Mouse (Mus musculus) retina, postnatal 7 days (tissue): ENCODE measurements around the gene Sap25.
A peak's percentile ranks its signal among the peaks of the same experiment; 100 is the strongest.

ENCODE experiments used
- DNase-seq: peaks from one replicate; pipeline ENCODE4 v3.0.0-alpha.2; 2012; ENCODE audit warnings: low read depth, low spot score

Sap25 gene

GRCm38 (mm10) chr5:137660064-137660688, 19.0 kb downstream of the Sap25 start:
- no peak for DNase-seq

DNA sequence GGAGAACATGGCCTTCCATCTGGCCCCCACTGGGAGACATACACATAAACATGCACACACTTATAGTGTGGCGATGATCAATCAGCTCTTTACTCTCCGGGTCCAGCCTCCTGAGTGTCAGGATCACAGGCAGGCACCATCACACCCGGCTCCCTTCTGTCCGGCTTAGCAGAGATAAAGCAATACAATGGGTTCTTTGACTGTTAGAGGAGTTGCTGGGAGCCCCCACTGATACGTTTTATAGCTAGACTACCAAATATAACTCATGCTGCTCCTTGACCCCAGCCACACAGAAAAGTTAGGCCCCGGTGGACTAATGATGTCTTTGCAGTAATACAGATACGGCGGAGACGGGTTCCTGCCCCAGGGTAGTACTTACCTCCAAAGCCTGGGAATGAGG, 21.9 kb downstream of the Sap25 start:
- no peak for DNase-seq

GRCm38 (mm10) chr5:137668971-137669370, 27.8 kb downstream of the Sap25 start:
- no peak for DNase-seq

DNA sequence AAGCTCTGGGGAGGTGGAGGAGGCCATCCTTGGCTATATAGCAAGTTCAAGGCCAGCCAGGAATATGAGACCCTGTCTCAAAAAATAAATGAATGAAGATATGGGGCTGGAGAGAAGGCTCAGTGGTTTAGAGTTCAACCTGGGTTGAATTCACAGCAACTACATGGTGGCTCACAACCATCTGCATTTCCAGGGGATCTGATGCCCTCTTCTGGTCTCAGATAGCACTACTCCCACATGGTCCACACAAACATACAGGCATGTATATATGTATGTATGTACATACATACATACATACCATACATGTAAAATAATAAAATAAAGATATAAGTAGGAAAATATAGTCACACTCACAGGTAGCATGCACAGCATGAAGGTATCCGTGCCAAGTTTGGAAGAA, 29.1 kb downstream of the Sap25 start:
- no peak for DNase-seq

DNA sequence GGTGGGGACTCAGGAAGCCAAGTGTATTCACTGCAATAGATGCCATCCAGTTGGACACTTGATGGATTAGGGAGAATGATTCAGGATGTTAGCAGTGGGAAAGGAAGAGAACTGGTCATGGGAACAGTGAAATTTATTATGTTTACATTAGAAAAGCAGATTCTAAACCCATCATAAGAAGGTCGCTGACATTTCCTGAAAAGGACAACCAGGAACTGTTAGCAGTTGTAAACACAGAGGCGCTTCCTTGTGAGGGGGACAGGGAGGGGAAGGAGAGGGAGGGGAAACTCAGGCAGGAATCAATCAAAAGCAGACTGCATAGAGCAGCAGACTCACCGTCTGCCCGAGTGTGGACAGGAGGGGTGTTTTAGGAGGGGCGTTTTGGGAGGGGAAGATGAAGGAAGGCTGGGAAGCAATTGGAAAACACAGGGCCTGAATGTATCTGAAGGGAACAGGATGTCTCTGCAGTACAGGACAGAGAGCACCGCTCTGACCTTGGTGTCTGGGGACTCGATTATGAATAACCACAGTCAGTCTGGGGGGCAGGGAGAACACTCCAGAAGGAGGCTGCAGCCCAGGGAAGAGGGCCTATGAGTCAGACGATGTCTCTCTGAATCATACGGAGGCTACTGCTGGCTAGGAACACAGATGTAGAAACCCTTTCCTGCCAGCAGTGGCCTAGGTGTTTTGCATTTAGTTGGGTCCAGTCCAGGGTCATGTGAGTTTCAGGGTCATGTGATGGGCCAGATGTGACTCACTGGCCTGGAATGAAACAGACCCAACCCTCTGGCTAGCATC, 30.5 kb downstream of the Sap25 start:
- no peak for DNase-seq

GRCm38 (mm10) chr5:137672361-137672760, 31.2 kb downstream of the Sap25 start:
- no peak for DNase-seq

GRCm38 (mm10) chr5:137673015-137673414, 31.9 kb downstream of the Sap25 start:
- DNase-seq = no peak

GRCm38 (mm10) chr5:137674786-137675185, 33.7 kb downstream of the Sap25 start:
- no peak for DNase-seq

DNA sequence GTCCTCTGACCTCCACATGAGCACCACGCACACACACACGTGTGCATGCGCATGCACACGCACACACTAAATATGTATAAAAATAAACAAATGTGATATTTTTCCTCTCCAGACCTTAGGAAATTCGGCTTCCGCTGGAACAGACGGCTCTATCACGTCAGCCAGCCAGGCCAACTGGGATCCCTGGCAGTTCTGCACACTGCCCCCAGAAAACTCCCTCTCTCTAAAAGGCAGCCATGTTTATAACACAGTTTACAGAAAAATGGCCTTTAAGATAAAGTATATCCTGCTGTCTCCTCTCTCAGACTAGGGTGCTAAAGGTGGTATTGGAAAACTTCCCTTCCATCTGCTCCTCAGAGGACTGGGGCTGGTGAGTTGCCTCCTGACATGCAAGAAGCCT, 36.7 kb downstream of the Sap25 start:
- no peak for DNase-seq

- no peak for DNase-seq
Observed at GRCm38 (mm10) chr5:137678736-137679135, 37.6 kb downstream of the Sap25 start.

GRCm38 (mm10) chr5:137679726-137680125, 38.6 kb downstream of the Sap25 start:
- DNase-seq = no peak

DNA sequence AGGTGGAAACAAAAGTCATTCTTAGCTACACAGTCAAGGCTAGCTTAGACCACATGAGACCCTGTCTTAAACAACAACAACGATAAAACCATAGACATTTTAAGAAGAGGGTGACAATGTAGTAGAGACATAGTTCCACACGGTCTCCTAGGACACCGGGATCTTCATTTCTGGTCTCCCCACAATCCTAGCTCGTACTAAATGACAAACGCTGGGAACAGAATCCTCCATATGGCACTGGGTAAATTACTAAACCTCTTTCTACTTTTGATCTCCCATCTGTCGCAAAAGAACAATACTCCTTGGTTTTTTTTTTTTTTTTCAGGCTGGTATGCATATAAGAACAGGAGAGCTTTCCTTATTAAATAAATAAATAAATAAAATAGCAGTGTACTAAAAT, 41.4 kb downstream of the Sap25 start:
- no peak for DNase-seq

GRCm38 (mm10) chr5:137683388-137684293, 42.5 kb downstream of the Sap25 start:
- no peak for DNase-seq

DNA sequence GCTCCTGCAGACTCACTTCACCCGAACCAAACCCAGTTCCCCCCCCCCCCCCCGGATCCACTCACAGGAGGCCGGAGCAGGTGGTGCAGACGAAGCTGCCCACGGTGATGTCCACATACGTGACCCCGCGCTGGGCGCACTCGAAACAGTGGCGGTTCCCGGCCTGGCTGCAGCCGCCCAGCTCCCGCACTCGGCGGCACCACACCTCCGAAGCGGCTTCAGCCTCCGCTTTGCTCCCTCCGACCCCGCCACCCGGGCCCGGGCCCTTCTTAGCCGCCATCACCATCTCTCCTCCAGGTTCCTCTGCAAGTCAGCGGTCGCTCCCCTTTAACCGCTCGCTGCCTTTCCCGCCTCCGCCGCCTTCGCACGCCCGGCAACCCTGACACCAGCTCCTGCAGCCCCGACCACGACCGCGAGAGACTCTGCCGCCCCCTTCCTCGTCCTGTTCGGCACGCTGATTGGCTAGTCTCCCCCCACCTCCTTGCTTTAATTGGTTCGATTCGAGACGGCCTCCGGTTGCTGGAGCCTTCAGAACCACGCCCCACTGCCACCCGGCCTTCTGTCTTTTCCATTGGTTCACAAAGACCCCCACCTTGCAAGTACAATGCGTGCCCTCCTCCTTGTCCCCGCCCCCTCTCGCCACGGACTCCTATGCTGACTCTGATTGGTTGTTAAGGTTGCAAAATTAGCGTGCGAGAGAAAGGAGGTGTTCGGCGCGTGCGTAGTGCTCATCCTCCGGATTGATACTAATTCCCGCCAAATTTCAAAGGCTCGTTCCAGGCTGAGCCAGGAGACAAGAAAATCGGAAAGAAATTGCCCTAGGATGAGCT, 43.4 kb downstream of the Sap25 start, which contains the start of gene Agfg2:
TSS of gene Agfg2 (minus strand) at position 433 of the 830 bp plus-strand sequence.
- DNase-seq = peak; percentile 97

DNA sequence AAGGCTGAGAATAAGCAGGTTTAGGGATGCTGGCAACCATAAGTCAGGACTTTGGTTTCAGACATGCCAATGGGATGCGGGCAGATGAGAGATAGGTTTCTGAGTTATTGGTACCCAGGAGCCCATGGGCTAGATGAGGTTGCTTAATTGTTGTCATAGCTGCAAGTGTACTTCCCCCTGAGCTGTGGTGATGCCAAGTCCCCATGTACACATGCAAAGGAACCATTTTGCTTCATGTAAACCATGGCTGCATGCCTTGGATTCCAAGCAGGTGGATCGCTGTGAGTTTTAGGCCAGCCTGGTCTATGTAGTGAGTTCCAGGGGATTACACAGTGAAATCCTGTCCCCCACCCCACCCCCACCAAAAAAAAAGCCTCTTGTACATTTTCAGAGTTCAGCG, 44.5 kb downstream of the Sap25 start:
- no peak for DNase-seq

- DNase-seq = no peak
Observed at GRCm38 (mm10) chr5:137686127-137686790, 45.1 kb downstream of the Sap25 start.

DNA sequence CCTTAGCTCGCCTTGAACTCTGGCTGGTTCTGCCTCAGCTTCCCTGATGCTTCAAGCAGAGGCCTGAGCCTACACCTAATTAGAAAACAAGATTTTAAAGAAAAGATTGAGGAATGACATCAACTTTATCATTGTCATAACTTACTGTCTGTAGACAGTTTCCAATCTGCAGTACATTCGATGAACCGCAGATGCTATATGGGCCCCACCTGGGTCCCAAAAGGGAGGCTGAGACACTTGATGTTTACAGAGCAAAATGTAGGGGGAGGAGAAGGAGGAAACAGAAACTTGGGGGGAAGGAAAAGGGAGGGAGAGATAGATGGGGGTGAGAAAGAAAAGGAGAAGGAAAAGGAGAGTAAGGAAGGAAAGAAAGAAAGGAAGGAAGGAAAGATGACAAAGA, 48.8 kb downstream of the Sap25 start:
- DNase-seq = no peak

DNA sequence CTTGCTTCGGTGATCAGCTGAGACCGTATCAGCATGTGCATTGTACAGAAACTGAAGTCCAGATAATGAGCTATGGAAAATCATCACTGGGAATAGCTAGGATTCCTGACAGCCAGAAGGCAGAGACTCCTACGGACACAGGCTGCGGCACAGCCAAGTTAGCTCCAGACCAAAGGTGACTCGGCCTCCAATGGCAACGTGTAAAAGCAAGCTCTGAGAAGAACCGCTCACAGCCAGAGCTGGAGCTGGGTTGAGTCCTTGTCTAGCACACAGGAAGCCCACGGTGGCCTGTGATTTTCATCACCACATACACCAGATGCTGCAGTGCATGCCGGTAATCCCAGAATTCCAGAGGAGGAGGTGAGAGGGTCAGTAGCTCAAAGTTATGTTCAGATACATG, 49.4 kb downstream of the Sap25 start:
- DNase-seq = no peak

DNA sequence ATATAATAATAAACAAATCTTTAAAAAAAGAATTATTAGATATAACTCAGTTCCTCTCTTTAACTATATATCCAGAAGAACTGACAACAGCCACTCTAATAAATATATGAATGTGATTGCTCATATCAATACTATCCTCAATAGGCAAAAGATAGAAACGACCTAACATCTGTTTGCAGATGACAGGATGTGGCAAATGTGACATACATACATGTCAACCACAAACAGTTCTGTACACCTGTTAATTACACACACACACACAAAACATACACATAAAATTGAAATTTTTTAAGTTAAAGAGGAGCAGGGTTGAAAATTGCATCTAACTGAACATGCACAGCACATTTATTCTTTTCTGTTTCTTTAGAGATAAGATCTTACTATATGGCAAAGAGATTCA, 50.7 kb downstream of the Sap25 start:
- no peak for DNase-seq
